Mouse (Mus musculus) adrenal gland, adult 18-20 months (tissue): Measurements from ENCODE around the gene Foxa1. TPM values are rescaled to one million over a fixed set of nuclear protein-coding genes. Genes with fewer than 3 reads are reported as not detected.

Experiments used
- DNase-seq, 2 experiments: peaks; one replicate each; pipeline ENCODE4 v3.0.0; 2021 to 2022; ENCODE audit warnings: low spot score in 2 of 2
- total RNA-seq, 2 experiments: library from RNA; stranded (reverse); gene quantifications; 1 replicate in 1 of 2; 2 replicates in 1 of 2; pipeline ENCODE4 v1.2.3; 2021

Gene Foxa1
- total RNA-seq, 2 experiments from 2014 or later: not detected

DNA sequence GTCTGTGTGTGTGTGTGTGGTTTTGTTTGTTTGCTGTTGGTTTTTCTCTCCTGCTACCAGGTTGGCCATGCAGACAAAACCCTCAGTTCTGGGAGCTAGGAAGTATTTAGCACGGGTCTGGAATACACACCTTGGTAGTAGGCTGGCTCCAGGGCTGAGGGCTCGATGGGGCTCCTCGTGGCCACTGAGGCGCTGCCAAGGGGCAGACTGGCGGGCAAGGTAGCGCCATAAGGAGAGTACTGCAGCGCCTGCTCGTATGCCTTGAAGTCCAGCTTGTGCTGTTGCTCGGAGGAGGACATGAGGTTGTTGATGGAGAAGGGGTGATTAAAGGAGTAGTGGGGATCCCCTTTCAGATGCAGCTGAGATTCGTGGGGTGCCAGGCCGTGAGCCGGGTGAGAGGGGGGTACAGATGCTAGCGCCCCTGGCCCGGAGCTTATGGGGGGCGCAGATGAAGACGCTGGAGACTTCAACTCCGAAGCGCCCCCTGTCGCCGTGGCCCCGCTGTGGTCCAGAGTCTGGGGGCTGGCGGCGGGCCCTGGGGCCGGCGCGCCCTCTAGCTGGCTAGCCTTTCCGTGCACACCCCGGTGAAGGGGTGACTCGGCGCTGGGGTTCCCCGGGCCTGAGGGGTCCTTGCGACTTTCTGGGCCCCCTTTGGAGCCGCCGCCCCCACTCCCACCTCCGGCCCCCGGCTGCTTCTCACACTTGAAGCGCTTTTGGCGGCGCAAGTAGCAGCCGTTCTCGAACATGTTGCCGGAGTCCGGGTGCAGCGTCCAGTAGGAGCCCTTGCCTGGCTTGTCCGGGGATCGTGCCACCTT is 4.6 kb downstream of the Foxa1 start:
- DNase-seq: no peak

GRCm38 (mm10) chr12:57541118-57541517 is 5.6 kb downstream of the Foxa1 start:
- DNase-seq: no peak

- DNase-seq: no peak
These were observed 7.1 kb downstream of the Foxa1 start for GRCm38 (mm10) chr12:57539551-57539985.

DNA sequence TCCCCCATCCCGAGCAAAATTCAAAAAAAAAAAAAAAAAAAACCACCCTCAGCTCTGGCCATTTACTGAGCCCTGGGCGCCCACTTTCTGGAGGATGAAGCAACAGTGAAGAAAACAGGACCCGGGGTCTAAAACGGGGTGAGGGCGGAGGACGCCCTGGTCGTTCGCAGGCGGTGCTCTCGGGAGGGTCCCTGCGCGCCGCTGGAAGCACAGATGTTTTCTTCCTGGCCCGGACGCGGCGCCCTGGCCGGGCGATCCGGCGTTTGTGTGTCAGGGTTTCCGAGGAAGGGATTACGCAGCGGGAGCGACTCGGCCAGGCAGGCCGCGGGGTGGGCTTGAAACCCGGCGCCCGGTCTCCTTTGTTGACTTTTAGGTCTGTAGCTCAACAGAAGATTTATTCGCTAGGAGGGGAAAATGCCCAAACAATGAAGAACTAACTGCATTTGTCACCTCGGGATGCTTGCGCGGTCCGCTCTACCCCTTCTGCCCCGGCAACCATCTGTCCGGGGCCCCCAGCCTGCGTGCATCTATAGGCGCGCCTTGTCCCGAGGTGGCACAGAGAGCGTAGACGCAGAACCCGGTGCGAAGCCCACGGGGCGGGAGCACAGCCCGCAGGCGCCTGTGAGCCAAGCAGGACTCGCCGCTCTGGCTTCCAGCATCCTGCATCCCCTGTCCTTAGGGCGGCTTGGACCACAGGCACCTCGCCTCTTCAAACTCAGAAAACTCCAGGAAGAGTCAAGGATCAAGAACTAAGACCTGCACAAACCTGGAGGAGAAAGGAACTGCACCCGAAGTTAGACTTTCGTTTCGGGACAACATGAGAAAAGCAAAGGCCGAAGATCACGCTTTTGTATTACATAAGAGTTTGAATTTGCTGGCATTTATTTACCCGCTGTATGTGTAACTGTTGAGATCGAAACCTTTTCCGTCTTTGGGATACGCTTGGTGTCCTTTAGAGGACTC is 7.8 kb downstream of the Foxa1 start:
- DNase-seq: no peak

- no peak for DNase-seq
These were observed 8.7 kb downstream of the Foxa1 start for GRCm38 (mm10) chr12:57537791-57538587.

DNA sequence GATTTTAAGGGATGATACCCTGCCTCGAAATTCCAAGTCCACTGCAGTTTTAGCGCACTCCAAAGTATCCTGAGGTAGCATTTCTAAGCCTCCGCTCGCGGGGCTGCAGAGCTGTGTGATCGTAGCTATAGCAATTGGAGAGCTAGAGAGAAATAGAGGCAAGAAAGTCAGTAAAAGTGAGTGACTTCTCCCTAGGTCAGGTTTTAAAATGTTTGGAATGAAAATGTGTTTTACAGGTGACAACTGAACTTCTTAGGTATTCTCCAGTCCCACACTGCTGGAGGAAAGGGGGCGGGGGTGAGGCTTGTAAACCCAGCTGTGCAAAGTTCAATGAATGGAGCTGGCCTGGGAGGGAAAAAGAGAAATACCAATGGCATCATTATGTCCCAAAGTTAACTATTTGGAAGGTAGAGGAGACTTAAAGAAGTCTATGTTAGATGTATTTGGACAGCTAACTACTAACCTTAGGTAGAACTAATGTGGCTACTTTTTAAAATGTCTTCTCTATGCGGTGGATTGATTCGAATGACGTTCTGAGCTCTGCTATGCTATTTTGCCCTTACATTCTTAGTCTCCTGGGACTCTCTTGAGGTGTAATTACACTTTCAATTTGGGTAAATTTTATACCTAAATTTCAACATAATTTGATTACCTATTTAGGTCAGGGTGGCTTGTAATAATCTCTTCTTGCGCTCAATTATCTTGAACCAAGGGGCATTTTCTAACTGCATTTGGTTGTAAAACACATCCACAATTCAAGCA is 9.6 kb downstream of the Foxa1 start:
- no peak for DNase-seq

GRCm38 (mm10) chr12:57536056-57536908 is 10.4 kb downstream of the Foxa1 start:
- DNase-seq: no peak

DNA sequence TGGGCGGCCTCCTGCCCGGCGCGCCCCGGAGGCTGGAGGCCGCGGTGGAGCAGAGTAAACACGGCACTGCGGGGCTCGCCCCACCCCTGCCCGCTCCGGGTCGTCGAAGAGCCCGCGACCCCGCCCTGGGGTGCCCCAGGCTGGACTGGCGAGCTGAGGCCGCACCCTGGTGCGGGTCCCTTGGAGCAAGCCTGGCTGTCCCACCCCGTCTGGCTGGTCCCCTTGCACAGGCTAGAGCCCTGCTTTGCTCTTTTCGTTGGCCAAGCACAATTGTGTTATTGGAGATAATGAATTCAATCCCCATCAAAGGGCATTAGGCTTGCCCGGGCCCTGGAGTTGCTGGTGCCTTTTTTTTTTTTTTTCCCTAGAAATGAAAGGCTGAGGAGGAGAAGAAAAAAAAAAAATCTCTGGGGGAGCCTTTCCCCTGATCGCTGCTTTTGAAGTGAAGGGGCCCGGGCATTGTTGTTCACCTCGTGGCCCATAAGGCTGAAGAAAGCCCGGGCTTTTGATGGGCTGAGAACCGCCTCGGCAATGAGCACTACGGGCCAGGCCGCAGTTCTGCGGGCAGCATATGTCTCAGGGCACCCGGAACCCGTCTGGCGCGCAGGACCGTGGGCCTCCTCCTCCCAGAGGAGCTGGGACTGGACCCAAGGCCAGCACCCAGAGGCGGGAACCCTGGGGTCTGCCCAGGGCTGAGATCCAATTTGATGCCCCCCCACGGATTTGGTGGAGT is 11.7 kb downstream of the Foxa1 start:
- no peak for DNase-seq

- no peak for DNase-seq
These were observed 12.2 kb downstream of the Foxa1 start for GRCm38 (mm10) chr12:57534517-57534878.

DNA sequence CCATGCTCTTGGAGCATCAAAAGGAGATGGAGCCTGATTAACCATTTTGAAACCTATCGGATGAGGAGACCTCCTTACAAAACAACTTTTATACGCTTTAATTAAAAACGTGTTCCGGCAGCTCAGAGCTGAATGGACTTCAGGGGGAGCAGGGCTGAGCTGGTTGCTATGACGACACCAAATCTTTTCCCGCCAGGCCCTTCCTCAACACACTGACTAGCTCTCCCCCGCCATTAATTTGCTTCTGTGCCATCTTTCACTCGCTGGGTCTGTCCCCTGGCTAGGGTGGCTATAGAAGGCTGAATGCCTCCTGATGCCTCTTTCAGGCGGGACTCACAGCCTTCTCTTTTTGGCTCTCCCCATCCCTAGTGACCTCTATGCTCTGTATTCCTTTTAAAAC is 16.2 kb downstream of the Foxa1 start:
- no peak for DNase-seq

- no peak for DNase-seq
These were observed 18.4 kb downstream of the Foxa1 start for GRCm38 (mm10) chr12:57528335-57528734.

DNA sequence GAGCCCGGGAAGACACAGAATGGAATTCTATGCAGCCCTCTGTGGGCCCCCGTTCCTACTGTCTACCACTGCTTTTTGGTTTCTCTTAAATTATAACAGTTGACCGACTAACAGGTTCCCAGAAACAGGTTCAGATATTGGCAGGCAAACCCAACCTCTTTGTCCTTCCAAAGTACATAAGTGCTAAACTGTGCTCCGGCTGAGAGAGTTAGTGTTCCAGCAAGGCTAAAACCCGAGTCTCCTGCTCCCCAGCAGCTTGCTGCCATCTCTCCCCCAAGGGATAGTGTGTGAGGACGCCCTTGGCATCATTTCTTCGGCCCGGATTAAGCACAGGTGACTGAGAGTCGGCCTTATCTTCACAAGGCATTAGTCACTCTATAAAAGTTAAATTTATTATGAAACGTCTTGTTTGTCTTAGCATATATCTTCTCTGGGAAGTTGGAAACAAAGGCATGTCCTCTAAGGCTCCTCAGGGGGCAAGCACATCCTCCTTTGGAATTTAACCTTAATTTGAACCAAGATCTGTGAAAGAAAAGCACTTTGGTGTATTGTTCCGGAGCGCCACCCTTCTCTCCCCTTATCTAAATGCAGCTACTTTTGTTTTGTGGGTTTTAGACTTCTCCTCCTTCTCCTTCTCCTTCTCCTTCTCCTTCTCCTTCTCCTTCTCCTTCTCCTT is 30.9 kb downstream of the Foxa1 start:
- DNase-seq: no peak

- DNase-seq: no peak
These were observed 32.2 kb downstream of the Foxa1 start for GRCm38 (mm10) chr12:57514552-57514951.

DNA sequence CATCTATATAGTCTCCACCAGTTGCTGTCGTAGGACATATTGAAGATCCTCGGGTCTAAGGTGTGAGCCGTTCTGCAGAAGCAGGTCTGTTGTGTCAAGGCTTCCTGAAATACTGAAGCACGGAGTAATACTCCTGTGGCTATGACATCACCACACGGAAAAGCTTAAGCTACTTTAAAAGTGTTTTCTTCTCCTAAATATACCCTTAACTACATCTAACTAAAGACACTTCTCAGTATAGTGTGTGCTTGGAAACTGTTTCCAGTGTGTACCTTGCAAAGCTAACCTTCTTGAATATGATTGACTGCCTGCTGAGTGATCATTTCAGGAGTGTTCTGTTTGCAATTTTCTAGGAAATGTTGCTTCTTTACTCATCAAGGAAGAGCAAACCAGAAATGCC is 35.2 kb downstream of the Foxa1 start:
- DNase-seq: no peak

DNA sequence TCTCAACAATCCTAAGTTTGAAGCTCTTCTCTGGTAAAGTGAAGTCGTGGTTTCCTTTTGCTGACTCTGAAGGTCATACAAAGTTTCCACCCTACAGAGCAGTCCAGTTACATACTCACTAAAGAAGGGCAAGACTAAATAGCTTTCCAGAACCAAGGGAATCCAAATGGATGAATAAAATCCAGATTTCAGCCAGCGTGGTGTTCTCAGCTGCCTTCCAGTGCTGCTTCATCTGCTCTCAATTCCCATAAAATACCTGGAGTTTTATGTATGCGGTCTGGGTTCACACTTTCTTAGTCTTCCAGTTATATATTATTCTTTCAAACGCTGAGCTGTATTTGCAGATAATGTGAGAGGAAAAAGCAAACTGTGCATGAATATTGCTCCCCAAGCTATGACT is 35.6 kb downstream of the Foxa1 start:
- no peak for DNase-seq

GRCm38 (mm10) chr12:57509726-57510125 is 37.0 kb downstream of the Foxa1 start:
- no peak for DNase-seq

- no peak for DNase-seq
These were observed 37.8 kb downstream of the Foxa1 start for GRCm38 (mm10) chr12:57508938-57509337.

- DNase-seq: no peak
These were observed 41.4 kb downstream of the Foxa1 start for GRCm38 (mm10) chr12:57505329-57505728.
